Mouse (Mus musculus) heart, embryonic 11.5 days (tissue): ENCODE measurements around the gene Pcnx. TPM values are rescaled to one million over a fixed set of nuclear protein-coding genes. Genes with fewer than 3 reads are reported as not detected.

ENCODE experiments used
- ATAC-seq: fragments of 200-750 bp; cut with Nextera tagmentation; replicated peaks from 2 replicates; pipeline ENCODE4 v1.8.0; 2017; ENCODE audit warnings: moderate library complexity; ENCODE audit not compliant: insufficient number of reproducible peaks, low FRiP score, low TSS enrichment
- H3K27ac ChIP-seq: fragments of 300-500 bp; sonication (generic); 2 replicates; pipeline ENCODE4 v1.5.1; 2014; ENCODE audit warnings: mild to moderate bottlenecking, low read depth, low read length
- H3K27me3 ChIP-seq: fragments of 300-500 bp; sonication (generic); 2 replicates; pipeline ENCODE4 v1.6.1; 2014; ENCODE audit warnings: mild to moderate bottlenecking, low read length, mixed read lengths; ENCODE audit not compliant: control insufficient read depth, insufficient read depth
- H3K36me3 ChIP-seq: fragments of 300-500 bp; sonication (generic); 2 replicates; pipeline ENCODE4 v1.6.1; 2014; ENCODE audit warnings: mild to moderate bottlenecking, low read length, moderate library complexity, mixed read lengths; ENCODE audit not compliant: control insufficient read depth, insufficient read depth
- H3K4me1 ChIP-seq: fragments of 300-500 bp; sonication (generic); 2 replicates; pipeline ENCODE4 v1.6.1; 2014; ENCODE audit warnings: low read length; ENCODE audit not compliant: control insufficient read depth, insufficient read depth
- H3K4me2 ChIP-seq: fragments of 300-500 bp; sonication (generic); 2 replicates; pipeline ENCODE4 v1.6.1; 2014; ENCODE audit warnings: mild to moderate bottlenecking, moderate library complexity
- H3K4me3 ChIP-seq: fragments of 300-500 bp; sonication (generic); 2 replicates; pipeline ENCODE4 v1.5.1; 2014; ENCODE audit warnings: low read depth, low read length
- H3K9ac ChIP-seq: fragments of 300-500 bp; sonication (generic); 2 replicates; pipeline ENCODE4 v1.6.1; 2014; ENCODE audit warnings: mild to moderate bottlenecking, low read depth, low read length, moderate library complexity
- H3K9me3 ChIP-seq: fragments of 300-500 bp; sonication (generic); replicated peaks from 2 replicates; pipeline ENCODE4 v1.6.1; 2016; ENCODE audit warnings: low read length; ENCODE audit not compliant: control insufficient read depth
- WGBS: fragments of 180-500 bp; shearing (Covaris S2); extraction: QIAGEN DNeasy Blood & Tissue Kit; methylation state at CpG from one replicate; pipeline ENCODE4 v1.1.7; 2014; ENCODE audit not compliant: insufficient replicate concordance; 5-methylcytosine and 5-hydroxymethylcytosine counted together
- polyA plus RNA-seq: library from polyadenylated mRNA; unstranded; fragments of >200 nt; fragmentation: Nextera tagmentation; extraction: Ambion mirVana; gene quantifications from 2 replicates; pipeline ENCODE4 v1.2.1, GENCODE M21; 2014

The Pcnx gene
- polyA plus RNA-seq, 1 experiment from 2014 or later = 16.2 TPM

- Histone ChIP-seq H3K9me3 (no peaks in the 10 kb centered on the region), H3K4me3 (no peak overlapping the region), H3K9ac (no peak overlapping the region), H3K27ac (no peak overlapping the region), H3K36me3 (no peaks in the 10 kb centered on the region), H3K4me2 (no peak overlapping the region), H3K27me3 (no peaks in the 10 kb centered on the region), H3K4me1 (no peaks in the 10 kb centered on the region)
- no peak for ATAC-seq
- WGBS = 74% methylated on average over 2 of the region's 2 CpGs
Measured at GRCm38 (mm10) chr12:81828355-81828754, 31.5 kb upstream of the Pcnx start.

GRCm38 (mm10) chr12:81832039-81832738 is 27.6 kb upstream of the Pcnx start:
- Histone ChIP-seq H3K9ac (no peak overlapping the region), H3K9me3 (no peaks in the 10 kb centered on the region), H3K4me2 (no peak overlapping the region), H3K4me1 (no peaks in the 10 kb centered on the region; the same call in 1 of the 2 replicates), H3K27ac (no peak overlapping the region), H3K36me3 (no peaks in the 10 kb centered on the region), H3K4me3 (no peak overlapping the region), H3K27me3 (no peaks in the 10 kb centered on the region)
- 44% methylated on average over 5 of the region's 5 CpGs for WGBS
- ATAC-seq = no peak

GRCm38 (mm10) chr12:81833094-81833493 is 26.7 kb upstream of the Pcnx start:
- H3K27me3 ChIP-seq = no peaks in the 10 kb centered on the region
- no peak overlapping the region for H3K9ac ChIP-seq
- no peaks in the 10 kb centered on the region; the same call in 1 of the 2 replicates for H3K4me1 ChIP-seq
- H3K4me3 ChIP-seq = no peak overlapping the region
- H3K4me2 ChIP-seq = no peak overlapping the region
- no peak for ATAC-seq
- H3K36me3 ChIP-seq = no peaks in the 10 kb centered on the region
- no peaks in the 10 kb centered on the region for H3K9me3 ChIP-seq
- no peak overlapping the region for H3K27ac ChIP-seq
- WGBS = 86% methylated on average over 2 of the region's 2 CpGs

- Histone ChIP-seq H3K9me3 (no peaks in the 10 kb centered on the region), H3K9ac (no peak overlapping the region), H3K27me3 (no peaks in the 10 kb centered on the region), H3K36me3 (no peaks in the 10 kb centered on the region), H3K27ac (no peak overlapping the region), H3K4me2 (no peak overlapping the region), H3K4me1 (no peaks in the 10 kb centered on the region; the same call in 1 of the 2 replicates), H3K4me3 (no peak overlapping the region)
- 68% methylated on average over 8 of the region's 8 CpGs for WGBS
- no peak for ATAC-seq
Measured at GRCm38 (mm10) chr12:81836162-81836561, 23.7 kb upstream of the Pcnx start.

- Histone ChIP-seq H3K4me2 (no peak overlapping the region), H3K4me1 (no peaks in the 10 kb centered on the region; the same call in 1 of the 2 replicates), H3K4me3 (no peak overlapping the region), H3K27ac (no peak overlapping the region), H3K9ac (no peak overlapping the region), H3K36me3 (no peaks in the 10 kb centered on the region), H3K27me3 (no peaks in the 10 kb centered on the region), H3K9me3 (no peaks in the 10 kb centered on the region)
- 67% methylated on average over 5 of the region's 5 CpGs for WGBS
- ATAC-seq = no peak
Measured at GRCm38 (mm10) chr12:81837463-81837862, 22.4 kb upstream of the Pcnx start.

- ATAC-seq = no peak
- Histone ChIP-seq H3K9me3 (no peaks in the 10 kb centered on the region), H3K9ac (no peak overlapping the region), H3K36me3 (no peaks in the 10 kb centered on the region), H3K4me1 (peaks cover 2% of the 10 kb centered on the region; the same call in 1 of the 2 replicates), H3K27me3 (no peaks in the 10 kb centered on the region), H3K4me2 (no peak overlapping the region), H3K4me3 (no peak overlapping the region), H3K27ac (no peak overlapping the region)
- 85% methylated on average over 5 of the region's 5 CpGs for WGBS
Measured at GRCm38 (mm10) chr12:81839663-81840062, 20.2 kb upstream of the Pcnx start.

- H3K36me3 ChIP-seq = no peaks in the 10 kb centered on the region
Measured at GRCm38 (mm10) chr12:81841046-81841445, 18.8 kb upstream of the Pcnx start.

GRCm38 (mm10) chr12:81843501-81843900 is 16.3 kb upstream of the Pcnx start:
- Histone ChIP-seq H3K9me3 (no peaks in the 10 kb centered on the region), H3K4me1 (peaks cover 8% of the 10 kb centered on the region; the same call in 1 of the 2 replicates), H3K4me2 (no peak overlapping the region), H3K4me3 (no peak overlapping the region), H3K36me3 (no peaks in the 10 kb centered on the region), H3K27me3 (no peaks in the 10 kb centered on the region), H3K27ac (no peak overlapping the region), H3K9ac (no peak overlapping the region)
- WGBS = 78% methylated on average over 5 of the region's 5 CpGs
- ATAC-seq = no peak

More at GRCm38 (mm10) chr12:81841046-81841445, 18.8 kb upstream of the Pcnx start:
- no peak for ATAC-seq
- no peak overlapping the region for H3K9ac ChIP-seq
- no peak overlapping the region for H3K4me3 ChIP-seq
- peaks cover 8% of the 10 kb centered on the region; the same call in 1 of the 2 replicates for H3K4me1 ChIP-seq
- H3K27me3 ChIP-seq = no peaks in the 10 kb centered on the region
- 58% methylated on average over 5 of the region's 5 CpGs for WGBS
- no peak overlapping the region for H3K4me2 ChIP-seq
- no peaks in the 10 kb centered on the region for H3K9me3 ChIP-seq
- H3K27ac ChIP-seq = no peak overlapping the region

GRCm38 (mm10) chr12:81844572-81844971 is 15.3 kb upstream of the Pcnx start:
- H3K4me3 ChIP-seq = peak overlapping the region; percentile 26
- H3K27ac ChIP-seq = no peak overlapping the region
- H3K27me3 ChIP-seq = no peaks in the 10 kb centered on the region
- H3K36me3 ChIP-seq = no peaks in the 10 kb centered on the region
- no peak for ATAC-seq
- peaks cover 8% of the 10 kb centered on the region; the same call in 1 of the 2 replicates for H3K4me1 ChIP-seq
- peak overlapping the region; percentile 66 for H3K4me2 ChIP-seq
- WGBS = 13% methylated on average over 13 of the region's 13 CpGs
- 0 out of 2 replicates have a peak overlapping the region, but pooled peaks have one; percentile 18 for H3K9ac ChIP-seq
- no peaks in the 10 kb centered on the region for H3K9me3 ChIP-seq
